Mouse (Mus musculus): ENCODE measurements at regions not wholly inside any gene's neighbourhood (a gene's known extent, or its start where the extent isn't known, plus 50 kb on each side); places are given as distances from the start of the nearest gene placed in this dataset.

GRCm38 (mm10) chr8:28117997-28118778 lies 670.7 kb downstream of the Poteg start:
- no peak for TF ChIP-seq POLR2A (IDR thresholded peaks at IDR 0.05; ENCODE audit: extremely low read depth, insufficient read depth, low read length)
- TF ChIP-seq CTCF (IDR thresholded peaks at IDR 0.05; ENCODE audit: extremely low read depth, insufficient read depth, low read length), result no peak

Data from cortical plate, adult 2 months (tissue).